Mouse (Mus musculus) testis, adult 2 months (tissue): ENCODE measurements around the gene Zfp750. TPM values are rescaled to one million over a fixed set of nuclear protein-coding genes. Genes with fewer than 3 reads are reported as not detected.

Experiments
- H3K27ac ChIP-seq: fragments of 200-500 bp; 2 replicates; pipeline ENCODE4 v1.5.1; 2012; ENCODE audit warnings: low read depth, low read length; ENCODE audit not compliant: control insufficient read depth, insufficient read depth
- H3K27me3 ChIP-seq: fragments of 200-500 bp; 2 replicates; pipeline ENCODE4 v1.6.1; 2012; ENCODE audit warnings: mild to moderate bottlenecking, low read length, moderate library complexity; ENCODE audit not compliant: control insufficient read depth, insufficient read depth
- H3K36me3 ChIP-seq: fragments of 200-500 bp; 2 replicates; pipeline ENCODE4 v1.6.1; 2012; ENCODE audit warnings: mild to moderate bottlenecking, low read length; ENCODE audit not compliant: control insufficient read depth, insufficient read depth
- H3K4me1 ChIP-seq: fragments of 200-500 bp; 2 replicates; pipeline ENCODE4 v1.6.1; 2012; ENCODE audit warnings: low read length; ENCODE audit not compliant: control insufficient read depth, insufficient read depth
- H3K4me3 ChIP-seq: fragments of 200-500 bp; 2 replicates; pipeline ENCODE4 v1.5.1; 2012; ENCODE audit warnings: low read depth, mild to moderate bottlenecking, low read length, moderate library complexity, mixed read lengths; ENCODE audit not compliant: control insufficient read depth
- CTCF ChIP-seq: fragments of 200-500 bp; IDR thresholded peaks from 2 replicates; pipeline ENCODE4 v1.5.1; 2012; ENCODE audit warnings: low read depth, mild to moderate bottlenecking, inconsistent platforms, low read length, moderate library complexity; ENCODE audit not compliant: control insufficient read depth, insufficient read depth, insufficient replicate concordance
- POLR2A ChIP-seq: fragments of 200-500 bp; IDR thresholded peaks from 2 replicates; pipeline ENCODE4 v1.6.1; 2012; ENCODE audit warnings: low read depth, mild to moderate bottlenecking, inconsistent platforms, low read length, moderate library complexity; ENCODE audit not compliant: control insufficient read depth
- polyA plus RNA-seq: library from polyadenylated mRNA; depleted of rRNA; stranded (reverse); fragments of >200 nt; gene quantifications from 2 replicates; pipeline ENCODE4 v1.2.3, GENCODE M21; 2012

Gene Zfp750
- polyA plus RNA-seq, 1 experiment: 0.23 TPM

DNA sequence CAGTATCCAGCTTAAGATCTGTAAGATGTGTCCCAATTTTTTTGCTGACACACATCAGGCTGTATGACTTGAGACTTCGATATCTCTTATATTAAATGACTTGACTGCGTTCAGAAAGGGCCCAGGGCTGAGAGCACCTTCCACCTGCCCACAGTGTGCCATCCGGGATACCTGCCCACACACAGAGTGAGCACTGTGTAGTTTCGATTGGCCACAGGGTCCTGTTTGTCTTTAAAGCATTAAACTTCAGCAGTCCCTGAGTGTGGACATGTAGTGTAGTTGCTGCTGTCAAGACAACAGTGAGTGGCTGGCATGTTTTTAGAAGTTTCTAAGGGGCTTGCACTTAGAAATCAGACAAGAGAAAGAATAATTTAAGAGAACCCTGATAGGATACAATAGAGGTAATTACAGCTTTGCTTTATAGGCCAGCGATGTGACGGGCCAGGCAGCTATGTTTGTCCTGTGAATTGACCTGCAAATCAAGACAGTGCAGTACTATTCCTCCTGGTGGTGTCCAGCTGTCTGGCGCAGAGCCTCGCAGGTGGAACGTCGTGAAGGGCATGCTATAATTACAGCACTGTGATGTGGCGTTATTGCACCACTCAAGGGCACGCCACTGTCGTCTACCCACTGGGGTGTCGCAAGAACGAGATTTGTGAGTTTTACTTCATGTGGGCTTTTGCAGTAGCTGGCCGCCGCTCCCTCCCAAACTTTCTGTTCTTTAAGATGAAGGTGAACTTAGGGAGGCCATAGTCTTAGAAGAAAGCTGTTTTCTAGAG lies 1.3 kb downstream of the Zfp750 start:
- Histone ChIP-seq H3K4me1 (no peaks in the 10 kb centered on the region), H3K36me3 (no peaks in the 10 kb centered on the region), H3K27me3 (no peaks in the 10 kb centered on the region), H3K27ac (no peak overlapping the region), H3K4me3 (no peak overlapping the region)
- TF ChIP-seq POLR2A (no peak), CTCF (no peak)

DNA sequence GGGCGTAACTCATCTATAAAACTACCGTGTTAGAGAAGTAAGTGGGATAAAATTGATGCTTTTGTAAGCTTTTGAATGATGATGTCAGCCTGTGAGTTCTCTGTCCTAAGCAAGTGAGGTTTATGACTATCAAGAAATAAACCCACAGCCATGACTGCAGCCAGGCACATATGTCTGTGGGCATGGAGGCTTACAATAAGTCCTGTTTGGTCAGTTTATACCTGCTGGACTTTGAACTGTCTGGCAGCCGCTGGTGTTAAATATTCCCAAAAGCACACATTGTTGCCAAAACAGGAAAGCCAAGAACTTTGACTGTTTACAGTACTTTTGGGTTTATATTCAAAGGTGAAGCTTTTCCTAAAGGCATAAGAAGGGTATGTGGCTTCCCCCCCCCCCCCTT lies 2.2 kb downstream of the Zfp750 start:
- Histone ChIP-seq H3K4me3 (no peak overlapping the region), H3K27ac (no peak overlapping the region), H3K4me1 (no peaks in the 10 kb centered on the region), H3K36me3 (no peaks in the 10 kb centered on the region), H3K27me3 (no peaks in the 10 kb centered on the region)
- TF ChIP-seq CTCF: no peak
- TF ChIP-seq POLR2A: no peak

DNA sequence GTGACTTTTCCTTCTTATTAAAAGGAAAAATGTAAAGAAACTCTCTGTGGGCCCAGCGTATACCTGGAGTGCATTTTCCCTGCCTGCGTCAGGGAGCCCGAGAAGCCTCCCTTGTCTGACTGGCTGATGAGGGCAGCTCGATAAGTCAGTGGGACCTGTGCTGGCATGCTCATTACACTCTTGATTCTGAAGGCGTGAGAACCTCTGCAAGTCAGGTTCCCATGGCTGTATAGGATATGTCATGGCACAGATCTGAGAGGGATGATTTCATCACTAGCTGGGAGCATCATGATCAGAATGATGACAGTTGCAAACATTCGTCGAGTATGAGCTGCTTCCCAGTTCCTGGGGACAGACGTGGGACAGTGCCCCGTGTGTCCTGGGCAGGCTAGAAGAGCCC lies 3.1 kb downstream of the Zfp750 start:
- Histone ChIP-seq H3K4me1 (no peaks in the 10 kb centered on the region), H3K27me3 (no peaks in the 10 kb centered on the region), H3K36me3 (no peaks in the 10 kb centered on the region), H3K27ac (no peak overlapping the region), H3K4me3 (no peak overlapping the region)
- TF ChIP-seq CTCF (no peak), POLR2A (no peak)

DNA sequence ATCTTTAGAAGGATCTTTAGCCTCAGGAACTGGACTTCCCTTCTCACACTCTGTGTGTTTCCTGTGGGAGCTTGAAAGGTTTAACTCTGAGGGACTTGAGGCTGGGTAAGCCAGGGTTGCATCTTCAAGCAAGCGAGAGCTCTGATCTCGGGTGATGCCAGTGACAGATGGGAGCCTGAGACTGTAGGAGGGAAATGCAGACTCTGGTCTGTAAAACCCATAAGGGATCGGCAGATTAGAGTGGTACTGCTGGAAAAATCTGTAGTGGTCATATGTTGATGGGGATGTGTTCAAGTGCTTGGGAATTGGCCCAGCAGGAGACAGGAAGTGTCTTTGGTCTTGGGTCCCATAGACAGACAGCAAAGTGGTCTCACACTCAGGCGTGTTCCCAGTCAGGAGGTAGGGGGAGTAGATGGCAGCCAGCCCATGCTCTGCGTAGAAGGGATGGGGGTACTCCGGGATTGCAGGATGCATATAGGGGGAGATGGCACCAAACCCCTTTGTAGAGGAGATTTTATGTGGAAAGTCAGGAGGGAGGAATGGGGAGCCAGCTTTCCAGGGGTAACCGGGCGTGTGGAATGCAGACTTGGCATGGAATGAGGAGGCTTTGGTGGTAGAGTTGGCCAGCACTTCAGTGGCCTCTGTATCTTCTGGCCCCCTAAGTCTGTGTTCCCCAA lies 6.1 kb downstream of the Zfp750 start:
- H3K27ac ChIP-seq: no peak overlapping the region
- 0 out of 2 replicates have a peak, but pooled peaks cover 2% of the 10 kb centered on the region for H3K4me1 ChIP-seq
- no peak overlapping the region for H3K4me3 ChIP-seq
- H3K36me3 ChIP-seq: no peaks in the 10 kb centered on the region
- TF ChIP-seq CTCF (no peak), POLR2A (no peak)
- H3K27me3 ChIP-seq: no peaks in the 10 kb centered on the region

DNA sequence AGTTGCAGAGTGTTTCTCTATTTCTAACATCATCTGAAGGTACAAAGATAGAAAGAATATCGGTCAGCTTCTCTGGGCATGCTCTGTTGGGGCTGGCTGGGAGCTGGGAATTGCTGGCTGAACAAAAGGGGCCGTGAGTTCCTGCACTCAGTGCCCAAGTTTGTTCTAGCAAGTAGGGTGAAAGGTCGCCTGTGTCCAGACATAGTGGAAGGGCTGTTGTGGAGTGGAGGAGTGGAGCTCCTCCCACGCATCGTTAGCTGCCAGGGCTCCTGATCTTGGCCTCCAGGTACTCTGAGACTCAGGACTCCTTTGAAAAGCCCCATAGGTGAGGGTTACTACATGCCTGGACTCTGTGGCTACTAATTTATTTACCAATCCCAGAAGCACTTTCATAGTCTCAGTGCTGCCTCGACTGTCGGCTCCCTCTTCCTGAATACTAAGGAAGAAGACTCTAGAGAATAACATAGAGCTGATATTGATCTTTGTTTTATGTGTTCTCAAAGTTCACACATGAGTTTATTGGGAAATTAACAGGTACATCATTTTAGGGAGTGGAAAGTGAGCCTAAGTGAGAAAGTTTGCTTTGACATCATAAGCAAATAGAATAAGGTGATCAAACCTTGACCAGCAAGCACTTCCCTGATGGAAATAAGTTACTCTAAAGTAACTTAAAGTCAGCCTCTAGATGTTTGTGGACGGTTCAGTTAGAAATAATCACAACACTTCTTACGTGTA lies 8.5 kb downstream of the Zfp750 start:
- Histone ChIP-seq H3K4me1 (0 out of 2 replicates have a peak, but pooled peaks cover 2% of the 10 kb centered on the region), H3K27ac (no peak overlapping the region), H3K36me3 (no peaks in the 10 kb centered on the region), H3K27me3 (no peaks in the 10 kb centered on the region), H3K4me3 (no peak overlapping the region)
- TF ChIP-seq CTCF (no peak), POLR2A (no peak)

GRCm38 (mm10) chr11:121508478-121508877 lies 10.7 kb downstream of the Zfp750 start:
- TF ChIP-seq POLR2A: no peak
- TF ChIP-seq CTCF: no peak
- Histone ChIP-seq H3K36me3 (no peaks in the 10 kb centered on the region; the same call in 1 of the 2 replicates), H3K4me3 (no peak overlapping the region), H3K4me1 (0 out of 2 replicates have a peak, but pooled peaks cover 2% of the 10 kb centered on the region), H3K27ac (no peak overlapping the region), H3K27me3 (no peaks in the 10 kb centered on the region)

- Histone ChIP-seq H3K4me3 (no peak overlapping the region), H3K36me3 (no peaks in the 10 kb centered on the region; the same call in none of the 2 replicates), H3K4me1 (no peaks in the 10 kb centered on the region), H3K27me3 (no peaks in the 10 kb centered on the region), H3K27ac (no peak overlapping the region)
- TF ChIP-seq POLR2A (no peak), CTCF (no peak)
Observed at GRCm38 (mm10) chr11:121502000-121502860, 16.9 kb downstream of the Zfp750 start.
